Mouse (Mus musculus) A20 (cell line): Measurements from ENCODE around the gene Jagn1.

Source experiments
- DNase-seq: peaks from one replicate; pipeline ENCODE4 v3.0.0-alpha.2; 2011; ENCODE audit warnings: low read depth, low spot score

The Jagn1 gene

DNA sequence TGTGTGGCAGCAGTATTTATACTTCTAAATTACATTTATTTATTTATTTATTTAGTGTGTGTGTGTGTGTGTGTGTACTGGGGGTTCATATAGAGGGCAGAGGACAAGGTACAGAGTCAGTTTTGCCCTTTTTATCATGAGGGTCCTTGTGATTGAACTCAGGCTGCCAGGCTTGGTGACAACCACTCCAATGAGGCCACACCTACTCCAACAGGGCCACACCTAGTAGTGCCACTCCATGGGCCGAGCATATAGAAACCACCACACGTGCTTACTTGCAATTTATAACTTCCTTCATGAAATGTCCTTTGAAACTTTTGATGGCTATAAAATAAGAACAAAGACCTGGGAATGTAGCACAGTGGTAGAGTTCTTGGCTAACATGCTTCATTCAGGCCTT lies 30.9 kb downstream of the Jagn1 start:
- DNase-seq, result no peak

DNA sequence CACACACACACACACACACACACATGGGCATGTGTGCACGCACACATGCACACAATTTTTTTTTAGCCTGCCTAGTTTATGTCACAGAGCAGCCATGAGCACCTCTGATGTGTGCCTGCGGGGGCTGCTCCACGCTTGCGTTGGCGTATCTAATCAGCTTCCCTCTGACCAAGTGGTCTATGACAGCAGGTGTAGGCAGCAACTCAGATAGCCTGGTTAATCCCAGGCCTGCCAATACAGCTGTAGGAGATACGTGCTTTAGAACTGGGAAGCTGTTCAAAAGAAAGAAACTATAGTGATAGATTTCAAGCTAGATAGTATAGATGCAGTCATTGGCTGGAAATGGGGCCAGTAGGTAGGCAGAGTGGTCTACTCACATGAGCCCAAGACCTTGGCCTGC lies 31.3 kb downstream of the Jagn1 start:
- DNase-seq, result no peak

- DNase-seq, result no peak
Observed at GRCm38 (mm10) chr6:113477353-113477752, 35.0 kb downstream of the Jagn1 start.

- DNase-seq, result no peak
Observed at GRCm38 (mm10) chr6:113478906-113479305, 36.5 kb downstream of the Jagn1 start.

DNA sequence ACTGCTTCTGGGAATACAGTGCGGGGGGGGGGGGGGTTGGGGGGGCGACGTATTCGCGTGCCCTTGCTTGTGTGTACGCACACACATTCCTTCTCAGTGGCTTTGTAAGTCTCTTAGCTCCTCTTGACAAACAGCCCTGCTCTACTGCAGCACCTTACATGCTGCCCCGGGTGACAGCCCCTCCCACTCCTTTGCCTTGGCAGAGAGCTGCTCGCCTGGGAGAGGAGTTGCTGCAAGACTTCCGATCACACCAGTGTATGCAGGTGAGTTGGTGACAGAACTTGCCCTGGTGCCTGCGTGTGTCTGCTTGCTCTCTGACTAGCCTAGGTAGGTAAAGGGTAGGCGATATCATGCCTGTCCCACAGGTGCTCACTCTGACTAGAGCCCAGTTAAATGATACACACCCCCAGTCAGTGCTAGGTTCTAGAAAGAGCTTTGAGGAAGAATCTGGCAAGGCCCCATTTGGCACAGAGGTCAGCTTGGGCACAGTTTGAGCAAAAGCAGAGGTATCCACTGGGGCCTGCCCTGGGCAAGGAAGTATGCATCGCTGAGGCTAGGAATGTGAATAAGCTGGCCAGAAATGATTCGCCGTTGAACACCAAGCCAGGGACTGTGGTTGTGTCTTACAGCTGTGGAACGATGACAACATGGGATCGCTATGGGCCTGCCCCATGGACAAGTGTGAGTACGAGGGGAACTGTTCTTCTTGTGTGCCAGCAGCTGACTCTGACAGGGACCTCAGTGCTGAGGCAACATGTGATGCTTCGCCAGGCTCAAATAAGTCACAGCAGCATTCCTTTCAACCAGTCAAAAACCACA lies 38.4 kb downstream of the Jagn1 start:
- DNase-seq, result no peak

- DNase-seq, result no peak
Observed at GRCm38 (mm10) chr6:113482477-113483099, 40.2 kb downstream of the Jagn1 start.

DNA sequence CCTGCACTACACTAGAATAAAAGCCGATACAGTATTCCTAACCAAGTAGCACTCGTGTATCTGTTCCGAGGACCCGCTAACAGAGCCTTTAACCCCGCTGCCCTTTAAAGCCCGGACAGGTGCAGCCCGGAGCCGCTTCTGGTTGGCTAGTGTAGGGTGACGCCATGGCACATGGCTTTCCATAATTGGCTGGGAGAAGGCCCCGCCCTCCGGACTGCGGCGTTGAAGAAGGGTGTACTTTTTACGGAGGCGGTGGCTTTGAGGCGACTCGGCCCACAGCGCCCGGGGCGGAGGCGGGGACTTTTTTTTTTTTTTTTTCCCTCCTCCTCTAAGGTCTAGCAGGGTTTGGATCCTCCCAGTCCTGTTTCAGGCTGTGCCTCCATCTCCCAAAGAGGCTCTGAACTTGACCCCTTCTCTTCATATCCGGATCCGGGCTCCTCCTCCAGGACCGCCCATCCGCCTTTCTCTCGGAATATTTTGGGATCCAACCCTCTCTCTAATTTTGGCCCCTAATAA lies 40.8 kb downstream of the Jagn1 start, which contains the start of gene Creld1:
Gene Creld1 (plus strand): TSS at position 198 of the 516 bp plus-strand sequence.
- peak; percentile 97 for DNase-seq

DNA sequence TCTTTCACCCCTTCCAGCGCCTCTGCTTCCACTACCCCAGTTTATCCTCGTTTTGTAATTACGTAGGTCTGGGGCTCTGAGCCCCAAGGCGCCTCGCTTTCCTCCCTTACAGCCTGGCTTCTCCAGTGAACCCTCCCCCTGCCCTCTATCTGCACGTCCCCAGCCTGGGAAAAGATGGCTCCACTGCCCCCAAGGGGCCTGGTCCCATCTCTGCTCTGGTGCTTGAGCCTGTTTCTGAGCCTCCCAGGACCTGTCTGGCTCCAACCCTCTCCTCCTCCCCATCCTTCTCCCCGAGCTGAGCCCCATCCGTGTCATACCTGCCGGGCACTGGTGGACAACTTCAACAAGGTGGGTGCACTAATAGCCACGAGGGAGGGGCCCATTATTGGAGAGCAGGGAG lies 41.4 kb downstream of the Jagn1 start:
- peak; percentile 54 for DNase-seq

GRCm38 (mm10) chr6:113487125-113487576 lies 44.8 kb downstream of the Jagn1 start:
- peak; percentile 35 for DNase-seq

DNA sequence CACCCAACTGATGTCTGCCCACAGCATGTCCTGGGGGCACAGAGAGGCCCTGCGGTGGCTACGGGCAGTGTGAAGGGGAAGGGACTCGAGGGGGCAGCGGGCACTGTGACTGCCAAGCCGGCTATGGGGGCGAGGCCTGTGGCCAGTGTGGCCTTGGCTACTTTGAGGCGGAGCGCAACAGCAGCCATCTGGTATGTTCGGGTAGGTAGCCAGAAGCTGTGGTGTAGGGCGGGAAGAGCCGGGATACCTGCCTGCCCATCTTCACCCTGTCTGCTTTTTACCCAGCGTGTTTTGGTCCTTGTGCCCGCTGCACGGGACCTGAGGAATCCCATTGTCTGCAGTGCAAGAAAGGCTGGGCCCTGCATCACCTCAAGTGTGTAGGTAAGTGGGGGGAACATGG lies 47.0 kb downstream of the Jagn1 start:
- no peak for DNase-seq

DNA sequence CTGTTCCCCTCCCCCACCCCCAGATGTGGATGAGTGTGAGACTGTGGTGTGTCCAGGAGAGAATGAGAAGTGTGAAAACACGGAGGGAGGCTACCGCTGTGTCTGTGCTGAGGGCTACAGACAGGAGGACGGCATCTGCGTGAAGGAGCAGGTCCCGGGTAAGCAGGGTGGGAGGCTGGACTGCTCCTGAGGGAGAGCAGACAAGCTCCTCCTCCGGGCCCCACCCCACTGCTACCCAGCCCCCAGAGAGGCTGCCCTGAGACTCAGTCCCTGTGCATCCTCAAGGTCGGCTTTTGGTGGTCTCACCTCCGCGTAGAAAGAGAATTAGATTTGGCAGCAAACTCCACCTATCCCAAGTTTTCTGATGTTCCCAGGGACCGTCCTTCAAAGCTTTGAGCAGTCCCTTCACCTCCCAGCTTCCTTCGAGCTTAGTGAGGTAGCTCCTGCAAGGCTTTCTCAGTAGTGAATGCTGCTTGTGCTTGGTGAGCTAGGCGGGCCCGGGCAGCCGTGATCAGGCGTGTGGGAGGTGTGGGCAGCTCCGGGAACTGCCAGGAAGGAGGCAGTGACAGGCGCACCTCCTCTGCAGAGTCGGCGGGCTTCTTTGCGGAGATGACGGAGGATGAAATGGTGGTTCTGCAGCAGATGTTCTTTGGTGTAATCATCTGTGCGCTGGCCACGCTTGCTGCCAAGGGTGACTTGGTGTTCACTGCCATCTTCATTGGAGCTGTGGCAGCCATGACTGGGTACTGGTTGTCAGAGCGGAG lies 49.9 kb downstream of the Jagn1 start:
- no peak for DNase-seq

DNA sequence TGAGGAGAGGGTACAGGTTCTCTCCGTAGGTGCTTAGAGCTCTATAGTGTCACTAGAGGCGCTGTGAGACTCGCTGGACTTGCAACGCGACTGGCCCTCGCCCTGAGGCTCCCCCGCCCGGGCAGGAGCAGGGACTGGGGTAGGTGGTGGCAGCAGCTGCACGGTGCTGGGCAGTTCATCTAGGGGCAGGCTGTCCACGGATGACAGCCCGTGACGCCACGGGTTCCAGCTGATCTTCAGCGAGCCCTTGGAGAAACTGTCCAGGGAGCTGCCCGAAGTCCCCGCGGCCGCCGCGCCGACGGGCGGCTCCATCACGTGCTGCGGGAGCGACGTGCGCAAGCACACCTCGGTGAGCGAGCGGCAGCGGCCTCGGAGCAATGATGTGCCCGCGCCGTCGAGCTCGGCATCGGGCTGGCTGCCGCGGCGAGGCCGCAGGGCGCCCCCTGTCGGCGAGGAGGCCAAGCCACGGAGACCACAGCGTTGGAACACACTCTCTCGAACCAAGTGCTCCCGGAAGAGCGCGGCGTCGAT lies 52.0 kb downstream of the Jagn1 start:
- peak; percentile 81 for DNase-seq

DNA sequence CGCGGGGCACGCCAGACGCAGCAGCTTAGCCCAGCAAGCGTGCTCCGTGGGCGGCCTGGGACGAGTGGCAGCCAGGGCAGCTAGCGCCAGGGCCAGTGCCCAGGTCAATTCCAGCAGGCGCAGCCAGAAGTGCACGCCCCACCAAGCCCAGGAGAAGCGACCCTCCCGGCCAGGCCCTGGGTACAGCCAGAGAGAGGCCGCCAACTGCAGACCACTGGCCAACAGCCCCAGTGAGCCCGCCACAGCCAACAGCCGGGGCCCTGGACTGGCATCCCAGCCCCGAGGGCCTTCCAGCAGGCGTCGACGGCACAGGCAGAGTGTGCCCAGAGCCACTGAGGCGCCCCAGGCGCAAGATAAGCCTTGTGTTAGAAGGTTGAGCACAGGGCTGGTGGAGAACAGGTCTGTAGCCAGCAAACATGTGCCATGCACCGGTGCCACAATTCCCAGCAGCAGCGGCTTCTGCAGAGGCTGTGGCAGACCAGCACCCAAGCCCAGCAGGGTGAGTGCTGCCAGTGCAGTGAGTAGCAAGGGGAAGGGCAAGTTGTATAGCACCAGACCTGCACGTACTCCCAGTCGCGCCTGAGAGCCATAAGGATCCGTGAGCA lies 52.8 kb downstream of the Jagn1 start:
- no peak for DNase-seq
